Mouse (Mus musculus) kidney, postnatal 0 days (tissue): ENCODE measurements around the gene Tmem14a. TPM values are rescaled to one million over a fixed set of nuclear protein-coding genes. Genes with fewer than 3 reads are reported as not detected.

Experiments used
- ATAC-seq: fragments of 200-750 bp; cut with Nextera tagmentation; replicated peaks from 2 replicates; pipeline ENCODE4 v1.8.0; 2017; ENCODE audit warnings: low read depth, moderate number of reproducible peaks, moderate TSS enrichment, moderate library complexity; ENCODE audit not compliant: low FRiP score
- DNase-seq: peaks from one replicate; pipeline ENCODE4 v3.0.0-alpha.2; 2016; ENCODE audit warnings: low spot score
- H3K27ac ChIP-seq: fragments of 300-500 bp; sonication (generic); 2 replicates; pipeline ENCODE4 v1.5.1; 2014; ENCODE audit warnings: mild to moderate bottlenecking
- H3K27me3 ChIP-seq: fragments of 300-500 bp; sonication (generic); 2 replicates; pipeline ENCODE4 v1.6.1; 2014; ENCODE audit warnings: low read length, mixed read lengths; ENCODE audit not compliant: insufficient read depth
- H3K36me3 ChIP-seq: fragments of 300-500 bp; sonication (generic); 2 replicates; pipeline ENCODE4 v1.6.1; 2014; ENCODE audit warnings: low read length, mixed read lengths; ENCODE audit not compliant: insufficient read depth
- H3K4me1 ChIP-seq: fragments of 300-500 bp; sonication (generic); replicated peaks from 2 replicates; pipeline ENCODE4 v1.6.1; 2014; ENCODE audit warnings: antibody characterized with exemption, low read length, mixed read lengths; ENCODE audit not compliant: insufficient read depth
- H3K4me2 ChIP-seq: fragments of 300-500 bp; sonication (generic); 2 replicates; pipeline ENCODE4 v1.6.1; 2014; ENCODE audit warnings: mild to moderate bottlenecking, low read length, moderate library complexity, mixed read lengths
- H3K4me3 ChIP-seq: fragments of 300-500 bp; sonication (generic); replicated peaks from 2 replicates; pipeline ENCODE4 v1.5.1; 2014; ENCODE audit warnings: low read depth, low read length
- H3K9ac ChIP-seq: fragments of 300-500 bp; sonication (generic); 2 replicates; pipeline ENCODE4 v1.6.1; 2014; ENCODE audit warnings: low read depth, low read length
- H3K9me3 ChIP-seq: fragments of 300-500 bp; sonication (generic); replicated peaks from 2 replicates; pipeline ENCODE4 v1.6.1; 2016; ENCODE audit warnings: low read length, inconsistent platforms, mixed read lengths
- CTCF ChIP-seq: IDR thresholded peaks from 2 replicates; pipeline ENCODE4 v1.5.1; 2016; ENCODE audit warnings: antibody characterized with exemption, low read depth, mild to moderate bottlenecking, moderate library complexity
- WGBS: fragments of 180-500 bp; shearing (Covaris S2); extraction: QIAGEN DNeasy Blood & Tissue Kit; methylation state at CpG from one replicate; pipeline ENCODE4 v1.1.7; 2014; 5-methylcytosine and 5-hydroxymethylcytosine counted together
- polyA plus RNA-seq: library from polyadenylated mRNA; unstranded; fragments of >200 nt; fragmentation: Nextera tagmentation; extraction: Ambion mirVana; gene quantifications from 2 replicates; pipeline ENCODE4 v1.2.1, GENCODE M21; 2015

Gene Tmem14a
- polyA plus RNA-seq, 1 experiment from 2014 or later = 14.1 TPM

- Histone ChIP-seq H3K27ac (no peak overlapping the region), H3K9me3 (no peaks in the 10 kb centered on the region), H3K4me1 (0 out of 2 replicates have a peak, but pooled peaks cover 4% of the 10 kb centered on the region), H3K36me3 (no peaks in the 10 kb centered on the region), H3K4me2 (no peak overlapping the region), H3K27me3 (no peaks in the 10 kb centered on the region), H3K9ac (no peak overlapping the region), H3K4me3 (no peak overlapping the region)
- DNase-seq = no peak
- no peak for TF ChIP-seq CTCF
- 62% methylated on average over 4 of the region's 4 CpGs for WGBS
- ATAC-seq = no peak
Observed at GRCm38 (mm10) chr1:21244290-21244960, 26.1 kb downstream of the Tmem14a start.

GRCm38 (mm10) chr1:21246136-21246535 lies 27.8 kb downstream of the Tmem14a start:
- no peak for TF ChIP-seq CTCF
- Histone ChIP-seq H3K4me3 (no peak overlapping the region), H3K9ac (no peak overlapping the region), H3K4me1 (no peaks in the 10 kb centered on the region), H3K27ac (no peak overlapping the region), H3K4me2 (no peak overlapping the region), H3K36me3 (no peaks in the 10 kb centered on the region), H3K9me3 (no peaks in the 10 kb centered on the region), H3K27me3 (no peaks in the 10 kb centered on the region)
- DNase-seq (no peak), ATAC-seq (no peak)
- WGBS = 82% methylated on average over 3 of the region's 3 CpGs

GRCm38 (mm10) chr1:21247896-21248295 lies 29.5 kb downstream of the Tmem14a start:
- Histone ChIP-seq H3K4me3 (no peak overlapping the region), H3K27me3 (no peaks in the 10 kb centered on the region), H3K36me3 (no peaks in the 10 kb centered on the region), H3K4me2 (no peak overlapping the region), H3K4me1 (no peaks in the 10 kb centered on the region), H3K9ac (no peak overlapping the region), H3K9me3 (no peaks in the 10 kb centered on the region), H3K27ac (no peak overlapping the region)
- DNase-seq (no peak), ATAC-seq (no peak)
- TF ChIP-seq CTCF = no peak

GRCm38 (mm10) chr1:21248560-21249390 lies 30.4 kb downstream of the Tmem14a start:
- 83% methylated on average over 9 of the region's 9 CpGs for WGBS
- Histone ChIP-seq H3K4me3 (no peak overlapping the region), H3K9ac (no peak overlapping the region), H3K27me3 (no peaks in the 10 kb centered on the region), H3K27ac (no peak overlapping the region), H3K9me3 (no peaks in the 10 kb centered on the region), H3K36me3 (no peaks in the 10 kb centered on the region), H3K4me1 (no peaks in the 10 kb centered on the region), H3K4me2 (no peak overlapping the region)
- ATAC-seq (no peak), DNase-seq (no peak)
- TF ChIP-seq CTCF = no peak

- no peak for TF ChIP-seq CTCF
- ATAC-seq (no peak), DNase-seq (no peak)
- Histone ChIP-seq H3K9me3 (no peaks in the 10 kb centered on the region), H3K36me3 (no peaks in the 10 kb centered on the region), H3K4me3 (no peak overlapping the region), H3K9ac (no peak overlapping the region), H3K4me2 (no peak overlapping the region), H3K27ac (no peak overlapping the region), H3K4me1 (no peaks in the 10 kb centered on the region), H3K27me3 (no peaks in the 10 kb centered on the region)
- WGBS = 53% methylated on average over 6 of the region's 6 CpGs
Observed at GRCm38 (mm10) chr1:21251661-21252060, 33.3 kb downstream of the Tmem14a start.

GRCm38 (mm10) chr1:21252566-21253302 lies 34.4 kb downstream of the Tmem14a start:
- WGBS = 67% methylated on average over 10 of the region's 10 CpGs
- Histone ChIP-seq H3K27me3 (no peaks in the 10 kb centered on the region), H3K9me3 (no peaks in the 10 kb centered on the region), H3K4me3 (no peak overlapping the region), H3K4me2 (no peak overlapping the region), H3K36me3 (no peaks in the 10 kb centered on the region), H3K4me1 (no peaks in the 10 kb centered on the region), H3K9ac (no peak overlapping the region), H3K27ac (no peak overlapping the region)
- TF ChIP-seq CTCF = no peak
- ATAC-seq (no peak), DNase-seq (no peak)
